Mouse (Mus musculus) neural tube, embryonic 11.5 days (tissue): ENCODE data around the gene Cactin. TPM values are rescaled to one million over a fixed set of nuclear protein-coding genes. Genes with fewer than 3 reads are reported as not detected.
A peak's percentile ranks its signal among the peaks of the same experiment; 100 is the strongest.

ENCODE experiments used
- ATAC-seq: fragments of 200-750 bp; cut with Nextera tagmentation; 2 replicates; pipeline ENCODE4 v1.8.0; 2017; ENCODE audit warnings: moderate number of reproducible peaks, mild to moderate bottlenecking, moderate TSS enrichment, moderate library complexity; ENCODE audit not compliant: insufficient read depth, low FRiP score, low TSS enrichment
- DNase-seq: peaks from one replicate; pipeline ENCODE4 v3.0.0-alpha.2; 2015; ENCODE audit warnings: low spot score
- H3K27ac ChIP-seq: fragments of 300-500 bp; sonication (generic); 2 replicates; pipeline ENCODE4 v1.5.1; 2014; ENCODE audit warnings: low read depth, mild to moderate bottlenecking, low read length
- H3K27me3 ChIP-seq: fragments of 300-500 bp; sonication (generic); 2 replicates; pipeline ENCODE4 v1.6.1; 2014; ENCODE audit warnings: mild to moderate bottlenecking, low read length, mixed read lengths; ENCODE audit not compliant: control insufficient read depth, insufficient read depth
- H3K36me3 ChIP-seq: fragments of 300-500 bp; sonication (generic); 2 replicates; pipeline ENCODE4 v1.6.1; 2014; ENCODE audit warnings: mild to moderate bottlenecking, low read length, moderate library complexity, mixed read lengths; ENCODE audit not compliant: control insufficient read depth, insufficient read depth
- H3K4me1 ChIP-seq: fragments of 300-500 bp; sonication (generic); 2 replicates; pipeline ENCODE4 v1.6.1; 2014; ENCODE audit warnings: low read length, mixed read lengths; ENCODE audit not compliant: control insufficient read depth, insufficient read depth
- H3K4me2 ChIP-seq: fragments of 300-500 bp; sonication (generic); 2 replicates; pipeline ENCODE4 v1.6.1; 2014; ENCODE audit warnings: low read depth, mild to moderate bottlenecking, moderate library complexity
- H3K4me3 ChIP-seq: fragments of 300-500 bp; sonication (generic); 2 replicates; pipeline ENCODE4 v1.5.1; 2014; ENCODE audit warnings: low read depth, low read length
- H3K9ac ChIP-seq: fragments of 300-500 bp; sonication (generic); 2 replicates; pipeline ENCODE4 v1.6.1; 2014; ENCODE audit warnings: mild to moderate bottlenecking, low read length
- H3K9me3 ChIP-seq: fragments of 300-500 bp; sonication (generic); 2 replicates; pipeline ENCODE4 v1.6.1; 2016; ENCODE audit warnings: low read length; ENCODE audit not compliant: control insufficient read depth
- WGBS: fragments of 180-500 bp; shearing (Covaris S2); extraction: QIAGEN DNeasy Blood & Tissue Kit; methylation state at CpG from one replicate; pipeline ENCODE4 v1.1.7; 2014; 5-methylcytosine and 5-hydroxymethylcytosine counted together
- polyA plus RNA-seq: library from polyadenylated mRNA; unstranded; fragments of >200 nt; fragmentation: Nextera tagmentation; extraction: Ambion mirVana; gene quantifications from 2 replicates; pipeline ENCODE4 v1.2.1, GENCODE M21; 2014

Cactin gene
- polyA plus RNA-seq, 1 experiment from 2014 or later = 46.2 TPM

DNA sequence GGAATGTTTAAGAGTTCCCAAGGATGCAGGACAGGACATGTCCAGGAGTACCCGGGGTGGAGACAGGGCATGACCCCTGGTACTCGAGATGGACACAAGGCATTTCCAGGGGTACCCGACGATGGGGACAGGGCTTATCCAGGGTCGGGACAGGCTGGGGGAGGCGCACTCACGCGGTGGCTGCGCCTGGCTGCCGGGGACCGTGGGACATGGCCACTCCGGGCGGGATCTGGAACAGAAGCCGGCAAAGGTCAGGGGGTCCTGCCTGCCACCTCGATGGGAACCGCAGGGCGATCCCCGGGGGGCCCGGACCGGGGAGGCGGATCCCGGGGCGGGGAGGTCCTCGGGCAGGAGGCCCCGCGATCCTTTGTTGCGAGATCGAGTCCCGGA is 29.1 kb downstream of the Cactin start:
- Histone ChIP-seq H3K36me3 (no peaks in the 10 kb centered on the region; the same call in none of the 2 replicates), H3K9ac (peak overlapping the region; percentile 87), H3K4me3 (peak overlapping the region; percentile 94), H3K4me1 (peaks cover 16% of the 10 kb centered on the region), H3K27ac (peak overlapping the region; percentile 11; the same call in 1 of the 2 replicates), H3K27me3 (peaks cover 6% of the 10 kb centered on the region), H3K4me2 (peak overlapping the region; percentile 74), H3K9me3 (no peaks in the 10 kb centered on the region)
- DNase-seq (no peak), ATAC-seq (peak; percentile 13)
- WGBS = under 1% methylated on average over 29 of the region's 29 CpGs

- Histone ChIP-seq H3K4me3 (peak within 1 kb of the TSS; percentile 94), H3K27ac (peak within 1 kb of the TSS; percentile 11; the same call in 1 of the 2 replicates), H3K27me3 (0 out of 2 replicates have a peak, but pooled peaks cover 3% of the 10 kb centered on the region), H3K9me3 (no peaks in the 10 kb centered on the region), H3K4me1 (peaks cover 16% of the 10 kb centered on the region), H3K9ac (peak within 1 kb of the TSS; percentile 87), H3K4me2 (peak within 1 kb of the TSS; percentile 74), H3K36me3 (no peaks in the 10 kb centered on the region; the same call in none of the 2 replicates)
- DNase-seq (peak; percentile 99), ATAC-seq (peak; percentile 96)
- WGBS = 1% methylated on average over 54 of the region's 54 CpGs
Observed at GRCm38 (mm10) chr10:81350351-81351063, 29.6 kb downstream of the Cactin start, which contains the start of gene Hmg20b. Hmg20b (minus strand) TSS chr10:81350480.

GRCm38 (mm10) chr10:81351678-81352291 is 30.9 kb downstream of the Cactin start:
- no peak overlapping the region for H3K27ac ChIP-seq
- peaks cover 15% of the 10 kb centered on the region for H3K4me1 ChIP-seq
- DNase-seq = no peak
- WGBS = 26% methylated on average over 9 of the region's 9 CpGs
- 0 out of 2 replicates have a peak overlapping the region, but pooled peaks have one; percentile 6 for H3K4me3 ChIP-seq
- ATAC-seq = no peak
- H3K9ac ChIP-seq = no peak overlapping the region
- no peaks in the 10 kb centered on the region for H3K27me3 ChIP-seq
- H3K9me3 ChIP-seq = no peaks in the 10 kb centered on the region
- H3K4me2 ChIP-seq = no peak overlapping the region
- H3K36me3 ChIP-seq = no peaks in the 10 kb centered on the region; the same call in none of the 2 replicates

DNA sequence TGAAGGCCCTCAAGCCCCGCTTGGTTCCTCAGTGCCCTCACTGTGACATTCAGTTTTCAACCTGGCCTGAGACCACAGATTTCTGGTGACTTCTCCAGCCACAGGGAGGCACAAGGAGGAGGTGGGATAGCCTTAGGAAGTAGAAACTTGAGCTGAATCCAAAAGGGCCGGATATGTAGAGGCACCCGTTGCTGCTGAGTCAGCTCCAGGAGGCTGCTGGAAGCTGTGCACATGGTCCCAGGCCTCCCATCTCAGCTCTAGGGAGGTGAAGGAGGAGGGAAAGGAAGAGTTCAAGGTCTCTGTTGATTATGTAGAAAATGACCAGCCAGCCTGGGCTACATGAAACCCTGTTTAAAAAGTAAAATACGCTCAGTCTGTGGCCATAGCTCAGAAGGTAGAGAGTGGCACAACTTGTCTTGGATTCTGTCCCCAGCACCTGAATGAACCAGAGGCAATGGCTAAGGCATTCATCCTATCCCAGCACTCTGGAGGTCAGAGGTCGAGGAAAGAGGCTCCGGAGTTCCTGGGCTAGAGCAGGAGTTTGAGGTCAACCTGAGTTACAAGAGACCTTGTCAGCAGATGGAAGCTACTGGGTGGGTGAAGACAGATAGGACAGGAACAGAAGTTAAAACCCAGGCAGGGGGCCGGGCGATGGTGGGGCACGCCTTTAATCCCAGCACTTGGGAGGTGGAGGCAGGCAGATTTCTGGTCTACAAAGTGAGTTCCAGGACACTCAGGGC is 34.0 kb downstream of the Cactin start:
- Histone ChIP-seq H3K4me3 (no peak overlapping the region), H3K4me1 (peaks cover 18% of the 10 kb centered on the region)
- no peak for ATAC-seq

DNA sequence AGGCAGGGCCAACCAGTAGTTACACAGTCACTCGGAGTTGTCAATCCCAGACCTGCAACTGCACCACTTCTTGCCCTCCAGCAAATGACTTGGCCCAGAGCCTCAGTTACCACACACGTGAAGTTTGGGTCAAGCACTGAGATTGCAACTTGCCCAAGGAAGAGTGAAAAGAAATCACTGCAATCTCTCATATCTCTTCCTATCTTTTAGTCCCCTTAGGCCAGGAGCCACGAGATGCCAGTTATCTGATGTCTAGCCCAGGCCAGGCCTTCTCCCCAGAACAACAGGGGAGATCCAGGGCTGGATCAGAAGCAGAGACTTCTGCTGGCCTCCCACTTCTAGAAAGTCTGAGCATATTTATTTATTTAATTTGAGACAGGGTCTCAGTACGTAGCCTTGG is 34.6 kb downstream of the Cactin start:
- Histone ChIP-seq H3K9me3 (no peaks in the 10 kb centered on the region), H3K4me2 (no peak overlapping the region), H3K4me1 (peaks cover 18% of the 10 kb centered on the region), H3K27me3 (no peaks in the 10 kb centered on the region), H3K27ac (no peak overlapping the region), H3K4me3 (no peak overlapping the region), H3K36me3 (no peaks in the 10 kb centered on the region), H3K9ac (no peak overlapping the region)
- ATAC-seq (no peak), DNase-seq (no peak)
- WGBS = 82% methylated on average over 4 of the region's 4 CpGs

More for the DNA sequence above, 34.0 kb downstream of the Cactin start:
- Histone ChIP-seq H3K4me2 (no peak overlapping the region), H3K36me3 (no peaks in the 10 kb centered on the region), H3K27me3 (no peaks in the 10 kb centered on the region), H3K27ac (no peak overlapping the region), H3K9ac (no peak overlapping the region), H3K9me3 (no peaks in the 10 kb centered on the region)
- WGBS = 70% methylated on average over 9 of the region's 9 CpGs
- DNase-seq = no peak

DNA sequence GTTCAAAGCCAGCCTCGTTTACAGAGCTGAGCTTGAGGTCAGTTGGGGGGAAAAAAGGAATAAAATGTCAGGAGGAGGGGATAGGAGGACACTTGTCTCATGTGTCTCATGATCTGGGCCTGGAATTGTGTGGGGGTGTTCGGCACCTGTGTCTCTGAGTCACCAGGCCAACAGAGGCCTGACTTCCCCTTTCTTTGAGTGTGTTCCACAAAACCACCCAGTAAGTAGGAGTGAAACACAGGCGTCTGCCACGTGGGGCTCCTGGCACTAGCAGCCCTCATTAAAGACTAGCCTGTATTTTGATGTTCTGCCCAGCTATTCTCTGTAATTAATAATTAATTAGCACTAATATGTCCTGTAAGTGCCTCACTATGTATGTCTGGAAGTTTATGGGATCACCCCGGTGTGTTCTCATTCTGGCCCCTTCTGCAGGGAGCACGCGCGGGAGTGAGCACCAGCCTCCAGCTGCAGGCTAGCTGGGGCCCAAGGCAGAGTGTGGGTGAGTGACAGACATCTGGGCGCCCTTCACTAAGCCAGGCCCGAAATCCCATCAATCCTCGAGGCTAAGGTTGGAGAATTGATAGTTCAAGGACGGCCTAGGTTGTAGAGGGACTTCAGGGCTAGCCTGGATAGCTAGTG is 35.6 kb downstream of the Cactin start:
- Histone ChIP-seq H3K4me3 (no peak overlapping the region), H3K9ac (no peak overlapping the region), H3K27ac (no peak overlapping the region), H3K4me1 (peaks cover 16% of the 10 kb centered on the region), H3K27me3 (no peaks in the 10 kb centered on the region), H3K9me3 (no peaks in the 10 kb centered on the region), H3K4me2 (peak overlapping the region; percentile 99), H3K36me3 (no peaks in the 10 kb centered on the region)
- DNase-seq (no peak), ATAC-seq (no peak)
- 56% methylated on average over 12 of the region's 12 CpGs for WGBS

GRCm38 (mm10) chr10:81356991-81357844 is 36.3 kb downstream of the Cactin start, which contains the start of gene Mfsd12:
Mfsd12 (plus strand) TSS chr10:81357491.
- peak; percentile 91 for DNase-seq
- peaks cover 16% of the 10 kb centered on the region for H3K4me1 ChIP-seq
- H3K9ac ChIP-seq = peak within 1 kb of the TSS; percentile 80
- ATAC-seq = peak; percentile 87
- peak within 1 kb of the TSS; percentile 67 for H3K4me3 ChIP-seq
- H3K9me3 ChIP-seq = no peaks in the 10 kb centered on the region
- no peaks in the 10 kb centered on the region for H3K36me3 ChIP-seq
- no peaks in the 10 kb centered on the region for H3K27me3 ChIP-seq
- 0 out of 2 replicates have a peak within 1 kb of the TSS, but pooled peaks have one; percentile 10 for H3K27ac ChIP-seq
- WGBS = 2% methylated on average over 77 of the region's 79 CpGs
- peak within 1 kb of the TSS; percentile 99 for H3K4me2 ChIP-seq
